Mouse (Mus musculus) embryonic stem cell, embryonic (primary cell): ENCODE data around the gene Selplg.

ENCODE experiments used
- CTCF ChIA-PET, 4 experiments: fragments of 300-600 bp in 2 of 4; fragments of 350-600 bp in 2 of 4; sonication (Branson Sonifier 250); formaldehyde crosslinking; loops; one replicate each; lab custom pipeline; 2022; ENCODE audit warnings: inconsistent platforms in 2 of 4; lab: Charles Lee
- POLR2A ChIA-PET, 4 experiments: fragments of 300-600 bp in 2 of 4; fragments of 350-600 bp in 2 of 4; sonication (Branson Sonifier 250); formaldehyde crosslinking; loops; one replicate each; lab custom pipeline; 2022; ENCODE audit warnings: antibody characterized with exemption in 4 of 4, inconsistent platforms in 1 of 4; lab: Charles Lee

Gene Selplg

DNA sequence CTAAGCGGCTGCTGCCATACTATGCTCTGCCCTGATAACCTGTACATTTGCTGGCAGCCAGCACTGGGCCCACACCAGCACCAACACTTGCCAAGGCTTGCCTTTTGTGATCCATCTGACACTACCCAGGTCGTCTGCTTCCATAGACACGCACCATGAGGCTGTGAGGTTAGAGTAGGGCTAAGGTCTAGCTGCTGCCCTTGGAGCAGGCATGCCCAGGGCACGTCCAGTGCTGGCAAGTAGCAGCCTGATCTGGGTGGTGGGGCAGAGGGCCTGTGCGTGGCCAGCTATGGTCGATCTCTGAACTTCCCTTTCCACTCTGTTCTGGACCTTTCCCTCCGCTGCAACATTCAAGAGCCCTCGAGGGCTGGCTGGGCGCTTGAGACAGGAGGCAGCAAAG lies 10.5 kb upstream of the Selplg start:
- POLR2A ChIA-PET = interaction anchor here (0.5 to 3.7 kb wide), 17 partner anchors 9 to 568 kb away, joined by 3 to 24 read pairs (median 4); partner anchors contain the start of gene Ficd (in 1 of the 4)
- CTCF ChIA-PET = interaction anchor here in 1 of 4 experiments (0.9 to 3.1 kb wide), 2 partner anchors 24 to 32 kb away, joined by 3 to 26 read pairs; no protein-coding TSS in a partner anchor

GRCm38 (mm10) chr5:113842244-113842643 lies 9.8 kb upstream of the Selplg start:
- POLR2A ChIA-PET = interaction anchor here in 2 of 4 experiments (1.0 to 3.7 kb wide), 7 partner anchors 12 to 100 kb away, joined by 3 to 24 read pairs (median 4); partner anchors contain the start of gene Coro1c (in 1 of the 2)
- CTCF ChIA-PET = interaction anchor here in 1 of 4 experiments (3.1 kb wide), 1 partner anchor 23 kb away, joined by 26 read pairs; no protein-coding TSS in a partner anchor

GRCm38 (mm10) chr5:113841243-113842225 lies 9.1 kb upstream of the Selplg start:
- ChIA-PET POLR2A (interaction anchor here in 2 of 4 experiments (0.6 to 3.7 kb wide), 8 partner anchors 9 to 109 kb away, joined by 3 to 24 read pairs (median 3); partner anchors contain the start of genes Coro1c (in 1 of the 2) and Selplg (in 1 of the 2)), CTCF (interaction anchor here in 1 of 4 experiments (0.5 to 1.1 kb wide), 4 partner anchors 14 to 205 kb away, joined by 3 to 4 read pairs (median 3); no protein-coding TSS in a partner anchor)

- ChIA-PET POLR2A (interaction anchor here in 2 of 4 experiments (0.6 to 2.1 kb wide), 8 partner anchors 8 to 575 kb away, joined by 3 to 9 read pairs (median 4); partner anchors contain the start of gene Selplg (in 1 of the 2)), CTCF (interaction anchor here in 2 of 4 experiments (0.7 to 1.9 kb wide), 5 partner anchors 15 to 206 kb away, joined by 3 to 6 read pairs (median 4); no protein-coding TSS in a partner anchor)
Observed at GRCm38 (mm10) chr5:113840443-113840842, 8.0 kb upstream of the Selplg start.

DNA sequence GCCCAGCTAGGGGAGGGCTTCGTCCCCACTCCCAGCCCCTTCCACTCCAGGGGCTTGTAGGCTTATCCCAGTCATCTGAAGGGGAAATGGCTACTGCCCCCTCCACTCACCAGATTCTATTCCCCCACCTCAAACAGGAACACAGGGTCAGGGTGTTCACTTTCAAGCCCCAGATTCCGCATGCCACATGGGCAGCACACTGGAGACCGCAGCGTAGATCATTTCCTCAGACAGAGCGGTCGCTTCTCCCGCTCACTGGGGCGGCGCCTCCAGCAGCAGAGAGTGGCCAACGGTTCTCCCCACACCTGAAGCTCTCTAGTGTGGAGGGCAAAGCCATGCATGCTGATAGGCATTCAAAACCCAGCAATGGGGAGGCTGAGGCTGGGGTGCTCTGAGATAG lies 4.5 kb upstream of the Selplg start:
- POLR2A ChIA-PET = interaction anchor here in 1 of 4 experiments (1.3 kb wide), 1 partner anchor 9 kb away, joined by 4 read pairs; no protein-coding TSS in a partner anchor
- CTCF ChIA-PET = interaction anchor here in 1 of 4 experiments (1.0 kb wide), 1 partner anchor 21 kb away, joined by 3 read pairs; no protein-coding TSS in a partner anchor

GRCm38 (mm10) chr5:113833316-113833947 lies 988 bp upstream of the Selplg start:
- POLR2A ChIA-PET = interaction anchor here (0.6 to 3.0 kb wide), 18 partner anchors 8 to 570 kb away, joined by 3 to 16 read pairs (median 4); no protein-coding TSS in a partner anchor
- CTCF ChIA-PET = interaction anchor here in 3 of 4 experiments (0.5 to 2.6 kb wide), 15 partner anchors 11 to 414 kb away, joined by 3 to 13 read pairs (median 3); no protein-coding TSS in a partner anchor

- ChIA-PET CTCF (interaction anchor here in 1 of 4 experiments (1.0 kb wide), 1 partner anchor 605 kb away, joined by 5 read pairs; no protein-coding TSS in a partner anchor), POLR2A (interaction anchor here in 2 of 4 experiments (1.0 to 3.0 kb wide), 5 partner anchors 9 to 16 kb away, joined by 3 to 16 read pairs (median 9); no protein-coding TSS in a partner anchor)
Observed at GRCm38 (mm10) chr5:113831741-113832140, 703 bp downstream of the Selplg start.

- CTCF ChIA-PET = no interaction called here
- POLR2A ChIA-PET = interaction anchor here in 2 of 4 experiments (1.2 to 1.5 kb wide), 3 partner anchors 8 to 12 kb away, joined by 3 to 4 read pairs (median 4); no protein-coding TSS in a partner anchor
Observed at GRCm38 (mm10) chr5:113830796-113831195, 1.6 kb downstream of the Selplg start.

DNA sequence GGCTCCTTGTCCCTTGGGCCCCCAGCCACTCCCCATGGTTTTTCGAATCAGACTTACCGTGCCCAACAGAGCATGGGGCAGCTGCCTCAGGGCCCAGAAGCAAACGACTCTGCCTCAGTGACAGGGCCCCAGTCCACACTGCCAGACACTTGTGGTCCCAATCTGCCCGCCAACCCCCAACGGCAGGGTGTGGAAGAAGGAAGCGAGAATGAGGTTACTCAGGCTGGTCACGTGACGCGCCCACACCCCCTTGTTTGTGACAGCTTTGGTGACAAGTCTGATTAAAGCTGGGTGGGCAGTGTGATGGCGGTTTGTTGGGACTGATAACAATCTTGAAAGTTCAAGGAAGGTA lies 2.2 kb downstream of the Selplg start:
- ChIA-PET CTCF (no interaction called here), POLR2A (interaction anchor here in 2 of 4 experiments (0.6 to 1.5 kb wide), 5 partner anchors 8 to 199 kb away, joined by 3 to 4 read pairs (median 4); no protein-coding TSS in a partner anchor)

- ChIA-PET POLR2A (interaction anchor here in 2 of 4 experiments (0.6 to 1.5 kb wide), 5 partner anchors 9 to 198 kb away, joined by 3 to 4 read pairs (median 4); no protein-coding TSS in a partner anchor), CTCF (interaction anchor here in 1 of 4 experiments (0.6 kb wide), 1 partner anchor 410 kb away, joined by 3 read pairs; no protein-coding TSS in a partner anchor)
Observed at GRCm38 (mm10) chr5:113829566-113830291, 2.7 kb downstream of the Selplg start.

- ChIA-PET POLR2A (interaction anchor here in 3 of 4 experiments (0.7 to 1.9 kb wide), 13 partner anchors 8 to 58 kb away, joined by 3 to 10 read pairs (median 4); partner anchors contain the start of genes Iscu (in 1 of the 3) and Sart3 (in 1 of the 3)), CTCF (interaction anchor here (0.6 to 2.7 kb wide), 16 partner anchors 10 to 81 kb away, joined by 3 to 16 read pairs (median 5); partner anchors contain the start of genes Iscu (in 1 of the 4) and Sart3 (in 1 of the 4))
Observed at GRCm38 (mm10) chr5:113828481-113828880, 4.0 kb downstream of the Selplg start.

GRCm38 (mm10) chr5:113827991-113828411 lies 4.4 kb downstream of the Selplg start:
- POLR2A ChIA-PET = interaction anchor here (0.6 to 1.9 kb wide), 19 partner anchors 9 to 498 kb away, joined by 3 to 10 read pairs (median 4); partner anchors contain the start of genes Iscu (in 2 of the 4) and Sart3 (in 2 of the 4)
- CTCF ChIA-PET = interaction anchor here (0.6 to 2.7 kb wide), 23 partner anchors 9 to 1585 kb away, joined by 3 to 16 read pairs (median 4); partner anchors contain the start of genes Iscu (in 1 of the 4) and Sart3 (in 1 of the 4)

DNA sequence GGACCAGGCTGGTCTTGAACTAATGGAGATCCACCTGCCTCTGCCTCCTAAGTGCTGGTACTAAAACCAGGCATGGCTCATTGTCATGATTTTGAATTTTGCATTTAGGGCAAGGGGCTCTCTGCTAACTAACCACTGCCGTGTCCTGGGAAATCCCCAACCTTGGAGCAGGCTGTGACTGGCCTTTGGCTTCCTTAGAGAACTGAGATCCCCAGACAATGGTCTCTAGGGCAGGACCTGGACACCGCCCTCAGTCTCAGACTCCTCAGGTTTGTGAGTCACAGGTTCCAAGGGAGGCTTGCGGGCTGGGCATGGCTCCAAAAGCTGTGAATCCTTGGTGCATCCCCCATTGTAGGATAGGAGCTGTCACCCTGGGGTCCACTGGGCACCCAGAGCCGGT lies 5.8 kb downstream of the Selplg start:
- POLR2A ChIA-PET = interaction anchor here in 3 of 4 experiments (0.7 to 1.5 kb wide), 5 partner anchors 8 to 264 kb away, joined by 3 to 4 read pairs (median 3); no protein-coding TSS in a partner anchor
- CTCF ChIA-PET = interaction anchor here in 3 of 4 experiments (0.6 to 2.7 kb wide), 6 partner anchors 11 to 246 kb away, joined by 3 to 16 read pairs (median 4); no protein-coding TSS in a partner anchor

GRCm38 (mm10) chr5:113825558-113825957 lies 6.9 kb downstream of the Selplg start:
- CTCF ChIA-PET = interaction anchor here in 3 of 4 experiments (0.5 to 1.9 kb wide), 6 partner anchors 9 to 53 kb away, joined by 3 to 8 read pairs (median 4); no protein-coding TSS in a partner anchor
- POLR2A ChIA-PET = interaction anchor here in 2 of 4 experiments (0.6 to 1.5 kb wide), 5 partner anchors 14 to 746 kb away, joined by 3 to 4 read pairs (median 3); partner anchors contain the start of gene Coro1c (in 1 of the 2)

- ChIA-PET POLR2A (interaction anchor here in 1 of 4 experiments (1.5 kb wide), 1 partner anchor 84 kb away, joined by 4 read pairs; the partner anchor contains the start of gene Coro1c), CTCF (interaction anchor here in 2 of 4 experiments (1.2 to 2.1 kb wide), 5 partner anchors 8 to 118 kb away, joined by 3 to 8 read pairs (median 5); no protein-coding TSS in a partner anchor)
Observed at GRCm38 (mm10) chr5:113824228-113824627, 8.2 kb downstream of the Selplg start.
